Mouse (Mus musculus) heart, embryonic 13.5 days (tissue): ENCODE measurements around the gene Ms4a4d. TPM values are rescaled to one million over a fixed set of nuclear protein-coding genes. Genes with fewer than 3 reads are reported as not detected.

Experiments used
- ATAC-seq: fragments of 200-750 bp; cut with Nextera tagmentation; 2 replicates; pipeline ENCODE4 v1.8.0; 2017; ENCODE audit warnings: moderate TSS enrichment; ENCODE audit not compliant: insufficient number of reproducible peaks, low FRiP score, low TSS enrichment; ENCODE audit errors: extremely low read depth
- H3K27ac ChIP-seq: fragments of 300-500 bp; sonication (generic); replicated peaks from 2 replicates; pipeline ENCODE4 v1.5.1; 2015; ENCODE audit warnings: moderate library complexity, mild to moderate bottlenecking, inconsistent platforms
- H3K27me3 ChIP-seq: fragments of 300-500 bp; sonication (generic); replicated peaks from 2 replicates; pipeline ENCODE4 v1.6.1; 2015; ENCODE audit warnings: mild to moderate bottlenecking, inconsistent platforms
- H3K36me3 ChIP-seq: fragments of 300-500 bp; sonication (generic); 2 replicates; pipeline ENCODE4 v1.6.1; 2015; ENCODE audit warnings: mild to moderate bottlenecking, inconsistent platforms
- H3K4me1 ChIP-seq: fragments of 300-500 bp; sonication (generic); 2 replicates; pipeline ENCODE4 v1.6.1; 2015; ENCODE audit warnings: inconsistent platforms
- H3K4me2 ChIP-seq: fragments of 300-500 bp; sonication (generic); 2 replicates; pipeline ENCODE4 v1.6.1; 2015; ENCODE audit warnings: inconsistent platforms, mild to moderate bottlenecking, moderate library complexity
- H3K4me3 ChIP-seq: fragments of 300-500 bp; sonication (generic); 2 replicates; pipeline ENCODE4 v1.5.1; 2015; ENCODE audit warnings: moderate library complexity, mild to moderate bottlenecking, inconsistent platforms
- H3K9ac ChIP-seq: fragments of 300-500 bp; sonication (generic); 2 replicates; pipeline ENCODE4 v1.6.1; 2015; ENCODE audit warnings: inconsistent platforms, mild to moderate bottlenecking, moderate library complexity
- H3K9me3 ChIP-seq: fragments of 300-500 bp; sonication (generic); 2 replicates; pipeline ENCODE4 v1.6.1; 2016; ENCODE audit warnings: inconsistent platforms
- WGBS: fragments of 180-500 bp; shearing (Covaris S2); methylation state at CpG from one replicate; pipeline ENCODE4 v1.1.7; 2015; ENCODE audit warnings: mixed read lengths; 5-methylcytosine and 5-hydroxymethylcytosine counted together
- polyA plus RNA-seq: library from polyadenylated mRNA; unstranded; fragments of >200 nt; fragmentation: Nextera tagmentation; extraction: Ambion mirVana; gene quantifications from 2 replicates; pipeline ENCODE4 v1.2.1, GENCODE M21; 2015

The Ms4a4d gene
- polyA plus RNA-seq, 1 experiment from 2014 or later, result 0.37 TPM

DNA sequence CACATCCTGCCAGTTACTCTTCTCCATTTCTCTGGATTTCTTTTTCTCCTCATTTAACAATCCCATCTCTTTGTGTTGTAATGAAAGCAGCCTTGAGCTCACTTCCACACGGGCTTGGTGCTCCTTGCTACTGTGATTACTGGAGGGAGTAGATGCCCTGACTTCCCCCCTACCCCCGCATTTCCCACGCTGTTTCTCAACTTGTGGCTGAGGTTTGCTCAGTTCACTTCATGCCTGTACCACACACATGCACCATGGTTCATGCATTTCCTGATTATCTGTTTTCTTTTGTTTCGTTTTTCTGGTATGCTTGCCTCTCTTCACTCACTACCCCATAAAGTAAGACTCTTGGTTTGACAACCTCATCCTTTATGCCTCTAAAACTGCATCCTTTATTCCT, 52.6 kb downstream of the Ms4a4d start:
- 53% methylated on average over 4 of the region's 4 CpGs for WGBS
- no peaks in the 10 kb centered on the region for H3K36me3 ChIP-seq
- no peak overlapping the region for H3K27ac ChIP-seq
- no peaks in the 10 kb centered on the region for H3K9me3 ChIP-seq
- no peak overlapping the region for H3K4me3 ChIP-seq
- H3K4me2 ChIP-seq, result no peak overlapping the region
- no peaks in the 10 kb centered on the region for H3K27me3 ChIP-seq
- no peak for ATAC-seq
- H3K9ac ChIP-seq, result no peak overlapping the region
- H3K4me1 ChIP-seq, result no peaks in the 10 kb centered on the region

DNA sequence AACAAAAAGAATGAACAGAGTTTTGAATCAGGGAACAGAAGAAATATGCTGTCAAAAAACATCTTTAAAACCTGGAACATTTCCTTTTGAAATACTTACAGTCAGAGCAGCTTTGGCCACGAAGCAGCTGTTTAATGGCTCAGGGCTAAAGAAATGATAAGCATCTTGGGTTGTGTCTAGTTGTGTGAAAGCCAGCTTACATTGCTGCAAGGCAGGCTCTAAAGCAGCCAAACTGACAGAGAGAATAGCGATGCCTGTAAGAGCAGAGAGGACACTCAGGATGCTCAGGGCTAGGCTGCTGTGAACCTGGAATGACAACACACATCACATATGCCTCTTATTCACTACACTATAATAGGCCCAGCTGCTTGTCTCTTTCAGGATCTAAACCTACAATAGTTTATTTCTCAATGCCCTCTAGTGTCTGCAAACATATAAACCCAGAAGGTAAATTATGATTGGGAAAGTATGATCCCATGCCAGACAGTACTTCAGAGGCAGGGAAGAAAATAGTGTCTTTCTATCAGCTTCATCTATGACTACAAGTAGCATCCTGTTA, 53.4 kb downstream of the Ms4a4d start:
- 64% methylated on average over 2 of the region's 2 CpGs for WGBS
- Histone ChIP-seq H3K27me3 (no peaks in the 10 kb centered on the region), H3K9ac (no peak overlapping the region), H3K27ac (no peak overlapping the region), H3K4me3 (no peak overlapping the region), H3K4me2 (no peak overlapping the region), H3K36me3 (no peaks in the 10 kb centered on the region), H3K4me1 (no peaks in the 10 kb centered on the region), H3K9me3 (no peaks in the 10 kb centered on the region)
- no peak for ATAC-seq

DNA sequence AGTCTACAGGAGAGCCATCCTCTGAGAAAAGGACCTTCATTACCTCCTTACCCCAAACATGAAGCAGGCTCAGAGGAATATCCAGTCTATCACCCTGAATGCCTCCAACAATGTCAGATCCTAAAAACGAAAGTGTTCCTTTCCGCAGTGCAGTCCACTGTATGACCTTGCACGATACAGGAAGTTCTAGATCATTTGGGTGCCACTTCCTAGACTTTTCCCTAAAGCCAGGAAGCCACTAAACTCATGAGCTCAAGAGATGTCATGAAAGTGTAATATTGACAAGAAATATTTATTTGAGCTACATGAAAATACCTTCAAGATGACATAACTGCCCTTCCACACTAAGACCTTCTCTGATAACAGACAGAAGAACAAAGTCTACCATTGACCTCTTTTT, 64.7 kb downstream of the Ms4a4d start:
- ATAC-seq, result no peak
- Histone ChIP-seq H3K36me3 (no peaks in the 10 kb centered on the region), H3K9ac (no peak overlapping the region), H3K4me3 (no peak overlapping the region), H3K4me1 (no peaks in the 10 kb centered on the region), H3K9me3 (no peaks in the 10 kb centered on the region), H3K27ac (no peak overlapping the region), H3K27me3 (no peaks in the 10 kb centered on the region), H3K4me2 (no peak overlapping the region)
- 75% methylated on average over 3 of the region's 3 CpGs for WGBS

DNA sequence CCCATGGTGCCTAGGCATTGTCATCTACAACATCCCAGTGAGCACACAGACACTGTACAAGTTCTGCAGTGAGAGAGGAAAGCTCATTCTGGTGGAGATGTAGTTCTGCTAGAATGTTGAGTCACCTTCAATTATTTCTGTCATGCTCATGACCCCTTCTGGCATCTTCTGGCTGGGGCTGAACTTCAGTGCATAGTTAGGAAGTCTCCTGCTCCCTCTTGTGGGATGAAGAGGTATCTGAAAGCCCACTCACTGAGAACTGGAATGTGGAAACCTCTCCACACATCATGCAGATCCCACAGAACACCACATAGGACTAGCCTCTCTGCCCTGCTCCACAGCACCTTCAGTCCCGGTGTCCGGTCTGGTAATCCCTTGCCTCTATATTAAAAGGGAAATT, 65.4 kb downstream of the Ms4a4d start:
- 67% methylated on average over 2 of the region's 2 CpGs for WGBS
- Histone ChIP-seq H3K4me2 (no peak overlapping the region), H3K4me1 (no peaks in the 10 kb centered on the region), H3K36me3 (no peaks in the 10 kb centered on the region), H3K27ac (no peak overlapping the region), H3K9me3 (no peaks in the 10 kb centered on the region), H3K4me3 (no peak overlapping the region), H3K27me3 (no peaks in the 10 kb centered on the region), H3K9ac (no peak overlapping the region)
- no peak for ATAC-seq

DNA sequence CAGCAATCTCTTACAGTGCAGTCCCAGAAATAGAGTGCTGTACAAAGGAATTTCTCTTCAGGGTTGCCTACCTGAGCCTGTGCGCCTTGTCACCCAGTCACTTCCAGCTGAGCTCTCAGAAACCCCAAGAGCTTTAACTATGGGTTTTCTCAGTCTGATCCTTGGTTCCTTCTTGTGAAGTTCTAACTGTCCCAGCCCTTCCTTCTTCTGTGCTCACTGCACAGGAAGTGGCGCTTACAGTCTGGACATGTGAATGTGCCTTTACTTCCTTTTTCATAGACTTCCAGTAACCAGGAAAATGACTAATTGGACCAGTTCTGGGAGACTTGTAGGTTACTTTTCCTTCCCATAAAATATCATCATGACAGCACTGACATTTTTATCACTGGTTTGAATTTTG, 68.0 kb downstream of the Ms4a4d start, which contains the start of gene Ms4a6d:
Gene Ms4a6d (minus strand): TSS at position 247 of the 400 bp plus-strand sequence.
- ATAC-seq, result no peak

More for the DNA sequence above, 68.0 kb downstream of the Ms4a4d start, which contains the start of gene Ms4a6d:
- Histone ChIP-seq H3K27ac (no peak within 1 kb of the TSS), H3K9ac (no peak within 1 kb of the TSS), H3K27me3 (no peaks in the 10 kb centered on the region), H3K4me3 (no peak within 1 kb of the TSS), H3K9me3 (no peaks in the 10 kb centered on the region), H3K36me3 (no peaks in the 10 kb centered on the region), H3K4me1 (no peaks in the 10 kb centered on the region), H3K4me2 (no peak within 1 kb of the TSS)
- 66% methylated on average over 2 of the region's 2 CpGs for WGBS

Other genes with a start within 250 kb of the Ms4a4d start
- gene Ms4a14, start 222.3 kb upstream of the Ms4a4d start, polyA plus RNA-seq, result 0.05 TPM in 1 of 2 replicates, not detected in the other
- 2.7 and 3.6 TPM in 2 replicates for gene Ms4a7, start 200.7 kb upstream of the Ms4a4d start, polyA plus RNA-seq
- gene Ms4a4a, start 161.3 kb upstream of the Ms4a4d start, polyA plus RNA-seq, result 2.8 and 4.2 TPM in 2 replicates
- gene Ms4a4c, start 132.0 kb upstream of the Ms4a4d start, polyA plus RNA-seq, result 0.27 and 1.3 TPM in 2 replicates
- gene Ms4a4b, start 93.2 kb upstream of the Ms4a4d start, polyA plus RNA-seq, result not detected in 2 replicates
- gene Ms4a6c, start 67.4 kb upstream of the Ms4a4d start, polyA plus RNA-seq, result 2.8 and 3.7 TPM in 2 replicates
- gene Gm8369, start 50.9 kb upstream of the Ms4a4d start, polyA plus RNA-seq, result not detected in 2 replicates
- gene Ms4a6b, start 20.3 kb upstream of the Ms4a4d start, polyA plus RNA-seq, result 3.0 and 3.7 TPM in 2 replicates
- 1.7 and 2.6 TPM in 2 replicates for gene Ms4a6d, start 68.0 kb downstream of the Ms4a4d start, polyA plus RNA-seq
- not detected in 2 replicates for gene Ms4a2, start 86.9 kb downstream of the Ms4a4d start, polyA plus RNA-seq
- 0.12 and 0.31 TPM in 2 replicates for gene Ms4a3, start 104.0 kb downstream of the Ms4a4d start, polyA plus RNA-seq
- not detected in 2 replicates for gene Oosp2, start 123.8 kb downstream of the Ms4a4d start, polyA plus RNA-seq
- gene Oosp1, start 154.3 kb downstream of the Ms4a4d start, polyA plus RNA-seq, result not detected in 2 replicates
- gene Oosp3, start 160.3 kb downstream of the Ms4a4d start, polyA plus RNA-seq, result not detected in 2 replicates
- not detected in 2 replicates for gene Gif, start 210.8 kb downstream of the Ms4a4d start, polyA plus RNA-seq
- 63.4 and 69.6 TPM in 2 replicates for gene Mrpl16, start 233.6 kb downstream of the Ms4a4d start, polyA plus RNA-seq